Mouse (Mus musculus) kidney, postnatal 0 days (tissue): Measurements from ENCODE around the gene Ranbp17. TPM values are rescaled to one million over a fixed set of nuclear protein-coding genes. Genes with fewer than 3 reads are reported as not detected.

ENCODE experiments used
- ATAC-seq: fragments of 200-750 bp; cut with Nextera tagmentation; replicated peaks from 2 replicates; pipeline ENCODE4 v1.8.0; 2017; ENCODE audit warnings: low read depth, moderate number of reproducible peaks, moderate TSS enrichment, moderate library complexity; ENCODE audit not compliant: low FRiP score
- DNase-seq: peaks from one replicate; pipeline ENCODE4 v3.0.0-alpha.2; 2016; ENCODE audit warnings: low spot score
- H3K27ac ChIP-seq: fragments of 300-500 bp; sonication (generic); 2 replicates; pipeline ENCODE4 v1.5.1; 2014; ENCODE audit warnings: mild to moderate bottlenecking
- H3K27me3 ChIP-seq: fragments of 300-500 bp; sonication (generic); 2 replicates; pipeline ENCODE4 v1.6.1; 2014; ENCODE audit warnings: low read length, mixed read lengths; ENCODE audit not compliant: insufficient read depth
- H3K36me3 ChIP-seq: fragments of 300-500 bp; sonication (generic); 2 replicates; pipeline ENCODE4 v1.6.1; 2014; ENCODE audit warnings: low read length, mixed read lengths; ENCODE audit not compliant: insufficient read depth
- H3K4me1 ChIP-seq: fragments of 300-500 bp; sonication (generic); replicated peaks from 2 replicates; pipeline ENCODE4 v1.6.1; 2014; ENCODE audit warnings: antibody characterized with exemption, low read length, mixed read lengths; ENCODE audit not compliant: insufficient read depth
- H3K4me2 ChIP-seq: fragments of 300-500 bp; sonication (generic); 2 replicates; pipeline ENCODE4 v1.6.1; 2014; ENCODE audit warnings: mild to moderate bottlenecking, low read length, moderate library complexity, mixed read lengths
- H3K4me3 ChIP-seq: fragments of 300-500 bp; sonication (generic); replicated peaks from 2 replicates; pipeline ENCODE4 v1.5.1; 2014; ENCODE audit warnings: low read depth, low read length
- H3K9ac ChIP-seq: fragments of 300-500 bp; sonication (generic); 2 replicates; pipeline ENCODE4 v1.6.1; 2014; ENCODE audit warnings: low read depth, low read length
- H3K9me3 ChIP-seq: fragments of 300-500 bp; sonication (generic); replicated peaks from 2 replicates; pipeline ENCODE4 v1.6.1; 2016; ENCODE audit warnings: low read length, inconsistent platforms, mixed read lengths
- CTCF ChIP-seq: IDR thresholded peaks from 2 replicates; pipeline ENCODE4 v1.5.1; 2016; ENCODE audit warnings: antibody characterized with exemption, low read depth, mild to moderate bottlenecking, moderate library complexity
- WGBS: fragments of 180-500 bp; shearing (Covaris S2); extraction: QIAGEN DNeasy Blood & Tissue Kit; methylation state at CpG from one replicate; pipeline ENCODE4 v1.1.7; 2014; 5-methylcytosine and 5-hydroxymethylcytosine counted together
- polyA plus RNA-seq: library from polyadenylated mRNA; unstranded; fragments of >200 nt; fragmentation: Nextera tagmentation; extraction: Ambion mirVana; gene quantifications from 2 replicates; pipeline ENCODE4 v1.2.1, GENCODE M21; 2015

Ranbp17 gene
- polyA plus RNA-seq, 1 experiment from 2014 or later, result 5.4 TPM

GRCm38 (mm10) chr11:33202296-33202695, 311.2 kb downstream of the Ranbp17 start:
- peak; percentile 30 for TF ChIP-seq CTCF
- DNase-seq, result no peak
- no peak overlapping the region for H3K27ac ChIP-seq
- H3K4me2 ChIP-seq, result no peak overlapping the region
- peaks cover 97% of the 10 kb centered on the region for H3K27me3 ChIP-seq
- no peak for ATAC-seq
- no peak overlapping the region for H3K9ac ChIP-seq
- peaks cover 10% of the 10 kb centered on the region for H3K4me1 ChIP-seq
- H3K4me3 ChIP-seq, result peak overlapping the region; percentile 14; the same call in 1 of the 2 replicates
- WGBS, result 1% methylated on average over 37 of the region's 37 CpGs
- no peaks in the 10 kb centered on the region; the same call in 1 of the 2 replicates for H3K9me3 ChIP-seq
- no peaks in the 10 kb centered on the region for H3K36me3 ChIP-seq

GRCm38 (mm10) chr11:33201626-33202010, 311.9 kb downstream of the Ranbp17 start:
- no peaks in the 10 kb centered on the region; the same call in 1 of the 2 replicates for H3K9me3 ChIP-seq
- H3K9ac ChIP-seq, result no peak overlapping the region
- no peaks in the 10 kb centered on the region for H3K36me3 ChIP-seq
- WGBS, result 2% methylated on average over 19 of the region's 19 CpGs
- DNase-seq (no peak), ATAC-seq (0 out of 2 replicates have a peak, but pooled peaks have one; percentile 6)
- peak overlapping the region; percentile 24 for H3K4me3 ChIP-seq
- TF ChIP-seq CTCF, result no peak
- no peak overlapping the region for H3K27ac ChIP-seq
- peak overlapping the region; percentile 51 for H3K4me2 ChIP-seq
- peaks cover 97% of the 10 kb centered on the region for H3K27me3 ChIP-seq
- peaks cover 10% of the 10 kb centered on the region for H3K4me1 ChIP-seq

- no peak overlapping the region for H3K9ac ChIP-seq
- H3K27me3 ChIP-seq, result peaks cover 98% of the 10 kb centered on the region
- no peaks in the 10 kb centered on the region for H3K36me3 ChIP-seq
- WGBS, result under 1% methylated on average over 71 of the region's 76 CpGs
- peak; percentile 12; the same call in 1 of the 2 replicates for ATAC-seq
- H3K4me1 ChIP-seq, result peaks cover 10% of the 10 kb centered on the region
- DNase-seq, result peak; percentile 77
- H3K4me2 ChIP-seq, result peak overlapping the region; percentile 51
- TF ChIP-seq CTCF, result no peak
- peak overlapping the region; percentile 24 for H3K4me3 ChIP-seq
- H3K27ac ChIP-seq, result no peak overlapping the region
- no peaks in the 10 kb centered on the region; the same call in 1 of the 2 replicates for H3K9me3 ChIP-seq
Observed at GRCm38 (mm10) chr11:33200764-33201625, 312.6 kb downstream of the Ranbp17 start.

- Histone ChIP-seq H3K4me3 (peak overlapping the region; percentile 24), H3K9ac (no peak overlapping the region), H3K27ac (no peak overlapping the region), H3K4me1 (peaks cover 10% of the 10 kb centered on the region), H3K9me3 (no peaks in the 10 kb centered on the region; the same call in 1 of the 2 replicates), H3K27me3 (peaks cover 98% of the 10 kb centered on the region), H3K36me3 (no peaks in the 10 kb centered on the region), H3K4me2 (peak overlapping the region; percentile 51)
- WGBS, result 1% methylated on average over 45 of the region's 45 CpGs
- no peak for DNase-seq
- TF ChIP-seq CTCF, result no peak
- ATAC-seq, result no peak
Observed at GRCm38 (mm10) chr11:33199906-33200763, 313.4 kb downstream of the Ranbp17 start.

GRCm38 (mm10) chr11:33199117-33199514, 314.4 kb downstream of the Ranbp17 start:
- DNase-seq, result no peak
- 3% methylated on average over 15 of the region's 15 CpGs for WGBS
- Histone ChIP-seq H3K4me1 (peaks cover 10% of the 10 kb centered on the region), H3K4me2 (no peak overlapping the region), H3K27ac (no peak overlapping the region), H3K4me3 (0 out of 2 replicates have a peak overlapping the region, but pooled peaks have one; percentile 0), H3K27me3 (peaks cover 94% of the 10 kb centered on the region), H3K36me3 (no peaks in the 10 kb centered on the region), H3K9me3 (no peaks in the 10 kb centered on the region; the same call in 1 of the 2 replicates), H3K9ac (no peak overlapping the region)
- no peak for ATAC-seq
- TF ChIP-seq CTCF, result no peak
